Mouse (Mus musculus): ENCODE measurements around the gene Topbp1. TPM values are rescaled to one million over a fixed set of nuclear protein-coding genes. Genes with fewer than 3 reads are reported as not detected.

Topbp1 gene
- total and polyA plus RNA-seq, 3 experiments, result 95.0 to 141 (median 104) TPM

GRCm38 (mm10) chr9:103274819-103275218 is 30.2 kb upstream of the Topbp1 start:
- H3K27ac ChIP-seq (ENCODE audit: insufficient read depth, low read depth), result no peak overlapping the region
- no peaks in the 10 kb centered on the region for H3K36me3 ChIP-seq (replicated peaks in 1 of 2; ENCODE audit: control insufficient read depth in 1 of 2, insufficient read depth in 1 of 2, low read length in 1 of 2)
- in situ Hi-C loops (cut with MboI; ENCODE audit: low pct_ligation_motif_present, low pct_unique_long_range_greater_than_20kb, low sequenced_read_pairs), result no loop called here

GRCm38 (mm10) chr9:103275676-103276075 is 29.3 kb upstream of the Topbp1 start:
- no peak overlapping the region for H3K9ac ChIP-seq (ENCODE audit: insufficient read depth, low read depth)
- H3K79me2 ChIP-seq (replicated peaks; ENCODE audit: control insufficient read depth, extremely low read depth, insufficient read depth, poor library complexity, severe bottlenecking), result no peaks in the 10 kb centered on the region
- no peak for DNase-seq (ENCODE audit: extremely low read depth)
- H3K27me3 ChIP-seq (replicated peaks), result no peaks in the 10 kb centered on the region
- H3K4me3 ChIP-seq (replicated peaks in 1 of 3; ENCODE audit: low read depth in 2 of 3, low read length in 2 of 3, poor library complexity in 1 of 3), result no peak overlapping the region
- in situ Hi-C loops (cut with MboI; ENCODE audit: low pct_ligation_motif_present, low pct_unique_long_range_greater_than_20kb, low sequenced_read_pairs) (no loop called here), dilution Hi-C loops (cut with MboI; ENCODE audit: extremely low pct_ligation_motif_present, extremely low pct_unique_long_range_greater_than_20kb, low sequenced_read_pairs) (no loop called here)
- TF ChIP-seq NELFE (IDR thresholded peaks at IDR 0.05; ENCODE audit: low read depth, low read length), result no peak
- no peak for TF ChIP-seq MAZ (IDR thresholded peaks at IDR 0.05; ENCODE audit: low read depth, low read length)
- TF ChIP-seq CHD1 (IDR thresholded peaks at IDR 0.05; ENCODE audit: low read depth, low read length), result no peak
- TF ChIP-seq USF2 (conservative IDR thresholded peaks at IDR 0.05; ENCODE audit: low read depth, low read length), result no peak
- no peak for TF ChIP-seq ZMIZ1 (IDR thresholded peaks at IDR 0.05; ENCODE audit: low read depth, low read length)
- TF ChIP-seq IRF4 (IDR thresholded peaks at IDR 0.05; ENCODE audit: low read depth, low read length), result no peak
- TF ChIP-seq E2F4 (IDR thresholded peaks at IDR 0.05; ENCODE audit: insufficient replicate concordance, low read depth, low read length), result no peak
- H3K4me1 ChIP-seq (ENCODE audit: control insufficient read depth in 1 of 2, insufficient read depth in 2 of 2), result no peaks in the 10 kb centered on the region
- no peak overlapping the region for H3K27ac ChIP-seq (ENCODE audit: insufficient read depth, low read depth)
- no peak overlapping the region for H3K4me2 ChIP-seq (ENCODE audit: insufficient read depth, low read depth, poor library complexity, severe bottlenecking)
- H3K36me3 ChIP-seq (replicated peaks in 1 of 2; ENCODE audit: control insufficient read depth in 1 of 2, insufficient read depth in 1 of 2, low read length in 1 of 2), result no peaks in the 10 kb centered on the region
- no peaks in the 10 kb centered on the region for H3K9me3 ChIP-seq (replicated peaks; ENCODE audit: low read length)

More at GRCm38 (mm10) chr9:103274819-103275218, 30.2 kb upstream of the Topbp1 start:
- no peaks in the 10 kb centered on the region for H3K79me2 ChIP-seq (replicated peaks; ENCODE audit: control insufficient read depth, extremely low read depth, insufficient read depth, poor library complexity, severe bottlenecking)
- no peak overlapping the region for H3K9ac ChIP-seq (ENCODE audit: insufficient read depth, low read depth)
- TF ChIP-seq HCFC1 (IDR thresholded peaks at IDR 0.05; ENCODE audit: low read depth, low read length) (no peak), PAX5 (IDR thresholded peaks at IDR 0.05; ENCODE audit: low read length) (no peak), ZNF384 (IDR thresholded peaks at IDR 0.05; ENCODE audit: low read depth, low read length) (no peak), GABPA (IDR thresholded peaks at IDR 0.05; ENCODE audit: insufficient replicate concordance, low read depth, low read length) (no peak), ZC3H11A (IDR thresholded peaks at IDR 0.05; ENCODE audit: low read depth, low read length) (no peak), ELF1 (IDR thresholded peaks at IDR 0.05; ENCODE audit: low read depth, low read length) (no peak), CHD2 (IDR thresholded peaks at IDR 0.05; ENCODE audit: low read length) (no peak), NRF1 (IDR thresholded peaks at IDR 0.05; ENCODE audit: low read depth, low read length) (no peak), TCF12 (IDR thresholded peaks at IDR 0.05; ENCODE audit: low read depth, low read length) (no peak)
- no peaks in the 10 kb centered on the region for H3K9me3 ChIP-seq (replicated peaks; ENCODE audit: low read length)
- H3K4me1 ChIP-seq (ENCODE audit: control insufficient read depth in 1 of 2, insufficient read depth in 2 of 2), result no peaks in the 10 kb centered on the region
- no peak overlapping the region for H3K4me3 ChIP-seq (replicated peaks in 1 of 3; ENCODE audit: low read depth in 2 of 3, low read length in 2 of 3, poor library complexity in 1 of 3)
- no peak for DNase-seq (ENCODE audit: extremely low read depth)
- no peak overlapping the region for H3K4me2 ChIP-seq (ENCODE audit: insufficient read depth, low read depth, poor library complexity, severe bottlenecking)
- H3K27me3 ChIP-seq (replicated peaks), result no peaks in the 10 kb centered on the region
- dilution Hi-C loops (cut with MboI; ENCODE audit: extremely low pct_ligation_motif_present, extremely low pct_unique_long_range_greater_than_20kb, low sequenced_read_pairs), result no loop called here

Measured in CH12.LX (cell line).